Mouse (Mus musculus): ENCODE measurements around the gene Csk.

- no peak for TF ChIP-seq CTCF (IDR thresholded peaks at IDR 0.05; ENCODE audit: control insufficient read depth, insufficient read depth, insufficient read length)
- no peak for TF ChIP-seq USF1 (IDR thresholded peaks at IDR 0.05; ENCODE audit: low read depth)
- TF ChIP-seq MYOD1 (IDR thresholded peaks at IDR 0.05; ENCODE audit: control insufficient read depth, insufficient read length, low read depth) = no peak
- no peak for TF ChIP-seq CEBPB (IDR thresholded peaks at IDR 0.05; ENCODE audit: low read depth)
- TF ChIP-seq MAX (IDR thresholded peaks at IDR 0.05) = no peak
- no peak for TF ChIP-seq MYOG (IDR thresholded peaks at IDR 0.05; ENCODE audit: control insufficient read depth, extremely low read depth, insufficient read length)
These were observed 40.7 kb upstream of the Csk start for GRCm38 (mm10) chr9:57694108-57694507.

Data from C2C12 (cell line).